Mouse (Mus musculus): ENCODE results near the gene Ky. TPM values are rescaled to one million over a fixed set of nuclear protein-coding genes. Genes with fewer than 3 reads are reported as not detected.

Gene Ky
- total and polyA plus RNA-seq, 3 experiments, result not detected

DNA sequence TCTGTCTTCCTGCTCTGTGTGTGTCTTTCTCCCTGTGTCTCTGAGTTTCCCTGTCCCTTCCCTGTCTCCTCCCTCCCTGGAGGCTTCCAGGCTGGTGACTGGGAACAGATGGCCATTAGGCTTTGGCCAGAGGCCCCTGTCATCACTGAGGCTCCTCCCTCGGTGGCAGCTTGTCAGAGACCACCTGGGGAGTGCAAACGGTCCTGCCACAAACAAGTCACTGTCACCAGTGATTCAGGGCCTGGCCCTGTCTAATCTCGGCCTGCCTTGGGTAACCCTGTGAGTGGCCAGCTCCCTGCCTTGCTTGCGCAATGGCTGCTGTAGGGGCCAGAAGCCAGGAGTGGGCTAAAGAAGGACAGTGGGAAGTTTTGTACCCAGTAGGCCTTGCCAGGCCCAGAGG is 12.5 kb upstream of the Ky start:
- Histone ChIP-seq H3K9ac (ENCODE audit: insufficient read depth, low read depth) (no peak overlapping the region), H3K79me2 (replicated peaks; ENCODE audit: control insufficient read depth, extremely low read depth, insufficient read depth, poor library complexity, severe bottlenecking) (no peaks in the 10 kb centered on the region), H3K9me3 (replicated peaks; ENCODE audit: low read length) (peaks cover 67% of the 10 kb centered on the region), H3K27ac (ENCODE audit: insufficient read depth, low read depth) (no peak overlapping the region), H3K36me3 (replicated peaks in 1 of 2; ENCODE audit: control insufficient read depth in 1 of 2, insufficient read depth in 1 of 2, low read length in 1 of 2) (no peaks in the 10 kb centered on the region), H3K27me3 (replicated peaks) (peaks cover 1% of the 10 kb centered on the region), H3K4me3 (replicated peaks in 1 of 3; ENCODE audit: low read depth in 2 of 3, low read length in 2 of 3, poor library complexity in 1 of 3) (no peak overlapping the region), H3K4me1 (ENCODE audit: control insufficient read depth in 1 of 2, insufficient read depth in 2 of 2) (no peaks in the 10 kb centered on the region), H3K4me2 (ENCODE audit: insufficient read depth, low read depth, poor library complexity, severe bottlenecking) (no peak overlapping the region)
- dilution Hi-C loops (cut with MboI; ENCODE audit: extremely low pct_ligation_motif_present, extremely low pct_unique_long_range_greater_than_20kb, low sequenced_read_pairs), result no loop called here
- in situ Hi-C loops (cut with MboI; ENCODE audit: low pct_ligation_motif_present, low pct_unique_long_range_greater_than_20kb, low sequenced_read_pairs), result no loop called here
- no peak for TF ChIP-seq MAFK (IDR thresholded peaks at IDR 0.05; ENCODE audit: insufficient replicate concordance, low read length)
- no peak for TF ChIP-seq GABPA (IDR thresholded peaks at IDR 0.05; ENCODE audit: insufficient replicate concordance, low read depth, low read length)
- no peak for TF ChIP-seq TCF12 (IDR thresholded peaks at IDR 0.05; ENCODE audit: low read depth, low read length)
- no peak for TF ChIP-seq MAZ (IDR thresholded peaks at IDR 0.05; ENCODE audit: low read depth, low read length)
- no peak for TF ChIP-seq TBP (conservative IDR thresholded peaks at IDR 0.05; ENCODE audit: low read depth, low read length)
- TF ChIP-seq ZNF384 (IDR thresholded peaks at IDR 0.05; ENCODE audit: low read depth, low read length), result no peak
- TF ChIP-seq CTCF (conservative IDR thresholded peaks at IDR 0.05 in 1 of 2, IDR thresholded peaks at IDR 0.05 in 1 of 2; ENCODE audit: low read depth in 2 of 2, low read length in 2 of 2), result no peak
- no peak for TF ChIP-seq EP300 (IDR thresholded peaks at IDR 0.05; ENCODE audit: low read length)
- DNase-seq (ENCODE audit: extremely low read depth), result no peak

DNA sequence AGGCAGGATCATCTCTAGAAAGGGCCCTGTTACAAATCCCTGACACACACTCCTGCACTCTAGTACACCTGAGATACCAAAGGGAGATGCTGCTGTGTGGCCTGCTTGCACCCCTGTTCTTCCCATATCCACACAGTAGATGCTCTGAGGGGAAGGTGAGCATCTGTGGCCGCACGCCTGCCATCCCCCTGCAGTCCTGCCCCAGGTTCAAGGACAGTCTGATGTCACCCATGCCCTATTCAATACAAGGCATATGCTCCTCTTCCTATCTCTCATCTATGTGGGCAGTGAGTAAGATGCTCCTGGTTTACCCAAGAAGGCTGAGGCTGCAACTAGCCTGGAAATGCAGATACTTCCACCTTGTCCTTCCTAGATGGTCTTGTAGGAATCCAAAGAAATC is 11.6 kb upstream of the Ky start:
- Histone ChIP-seq H3K9ac (ENCODE audit: insufficient read depth, low read depth) (no peak overlapping the region), H3K9me3 (replicated peaks; ENCODE audit: low read length) (peaks cover 67% of the 10 kb centered on the region), H3K4me3 (replicated peaks in 1 of 3; ENCODE audit: low read depth in 2 of 3, low read length in 2 of 3, poor library complexity in 1 of 3) (no peak overlapping the region), H3K27me3 (replicated peaks) (peaks cover 1% of the 10 kb centered on the region), H3K4me2 (ENCODE audit: insufficient read depth, low read depth, poor library complexity, severe bottlenecking) (no peak overlapping the region), H3K36me3 (replicated peaks in 1 of 2; ENCODE audit: control insufficient read depth in 1 of 2, insufficient read depth in 1 of 2, low read length in 1 of 2) (no peaks in the 10 kb centered on the region), H3K4me1 (ENCODE audit: control insufficient read depth in 1 of 2, insufficient read depth in 2 of 2) (no peaks in the 10 kb centered on the region), H3K79me2 (replicated peaks; ENCODE audit: control insufficient read depth, extremely low read depth, insufficient read depth, poor library complexity, severe bottlenecking) (no peaks in the 10 kb centered on the region), H3K27ac (ENCODE audit: insufficient read depth, low read depth) (no peak overlapping the region)
- dilution Hi-C loops (cut with MboI; ENCODE audit: extremely low pct_ligation_motif_present, extremely low pct_unique_long_range_greater_than_20kb, low sequenced_read_pairs), result no loop called here
- in situ Hi-C loops (cut with MboI; ENCODE audit: low pct_ligation_motif_present, low pct_unique_long_range_greater_than_20kb, low sequenced_read_pairs), result no loop called here
- TF ChIP-seq RCOR1 (conservative IDR thresholded peaks at IDR 0.05; ENCODE audit: low read depth, low read length), result no peak
- no peak for TF ChIP-seq KAT2A (IDR thresholded peaks at IDR 0.05; ENCODE audit: insufficient replicate concordance, low read length)
- DNase-seq (ENCODE audit: extremely low read depth), result no peak

DNA sequence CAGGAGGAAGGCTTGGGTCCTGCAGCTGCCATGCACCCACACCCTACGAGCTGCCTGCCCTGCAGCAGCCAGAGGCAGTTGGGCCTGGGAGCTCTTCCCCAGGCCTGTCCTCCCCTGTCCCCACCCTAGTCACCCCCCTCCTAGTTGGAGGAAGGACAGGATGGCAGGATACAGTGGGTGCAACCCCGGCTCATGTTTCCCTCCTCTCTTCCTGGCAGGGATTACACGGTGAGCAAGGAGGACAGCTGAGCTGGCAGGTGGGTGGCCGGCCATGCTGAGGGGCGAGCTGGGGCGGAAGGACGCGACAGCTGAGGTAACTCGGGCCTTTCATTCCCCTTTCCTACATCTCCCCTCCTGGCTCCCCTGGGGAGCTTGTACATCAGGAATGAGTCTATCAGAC is 11.1 kb upstream of the Ky start:
- dilution Hi-C loops (cut with MboI; ENCODE audit: extremely low pct_ligation_motif_present, extremely low pct_unique_long_range_greater_than_20kb, low sequenced_read_pairs) (no loop called here), in situ Hi-C loops (cut with MboI; ENCODE audit: low pct_ligation_motif_present, low pct_unique_long_range_greater_than_20kb, low sequenced_read_pairs) (no loop called here)
- no peak for DNase-seq (ENCODE audit: extremely low read depth)
- Histone ChIP-seq H3K36me3 (replicated peaks in 1 of 2; ENCODE audit: control insufficient read depth in 1 of 2, insufficient read depth in 1 of 2, low read length in 1 of 2) (no peaks in the 10 kb centered on the region), H3K27me3 (replicated peaks) (peaks cover 1% of the 10 kb centered on the region), H3K9me3 (replicated peaks; ENCODE audit: low read length) (peaks cover 69% of the 10 kb centered on the region), H3K4me1 (ENCODE audit: control insufficient read depth in 1 of 2, insufficient read depth in 2 of 2) (no peaks in the 10 kb centered on the region), H3K4me3 (replicated peaks in 1 of 3; ENCODE audit: low read depth in 2 of 3, low read length in 2 of 3, poor library complexity in 1 of 3) (no peak overlapping the region), H3K79me2 (replicated peaks; ENCODE audit: control insufficient read depth, extremely low read depth, insufficient read depth, poor library complexity, severe bottlenecking) (no peaks in the 10 kb centered on the region), H3K9ac (ENCODE audit: insufficient read depth, low read depth) (no peak overlapping the region), H3K27ac (ENCODE audit: insufficient read depth, low read depth) (no peak overlapping the region), H3K4me2 (ENCODE audit: insufficient read depth, low read depth, poor library complexity, severe bottlenecking) (no peak overlapping the region)
- TF ChIP-seq CTCF (conservative IDR thresholded peaks at IDR 0.05 in 1 of 2, IDR thresholded peaks at IDR 0.05 in 1 of 2; ENCODE audit: low read depth in 2 of 2, low read length in 2 of 2) (no peak), ZC3H11A (IDR thresholded peaks at IDR 0.05; ENCODE audit: low read depth, low read length) (no peak), ELF1 (IDR thresholded peaks at IDR 0.05; ENCODE audit: low read depth, low read length) (no peak), SMC3 (IDR thresholded peaks at IDR 0.05; ENCODE audit: low read depth, low read length) (no peak), MEF2A (IDR thresholded peaks at IDR 0.05; ENCODE audit: borderline replicate concordance, low read depth, low read length) (no peak), KAT2A (IDR thresholded peaks at IDR 0.05; ENCODE audit: insufficient replicate concordance, low read length) (no peak), TCF12 (IDR thresholded peaks at IDR 0.05; ENCODE audit: low read depth, low read length) (no peak), SIN3A (IDR thresholded peaks at IDR 0.05; ENCODE audit: low read length) (no peak), POLR2AphosphoS2 (IDR thresholded peaks at IDR 0.05; ENCODE audit: low read depth, low read length) (no peak), GABPA (IDR thresholded peaks at IDR 0.05; ENCODE audit: insufficient replicate concordance, low read depth, low read length) (no peak), POLR2A (IDR thresholded peaks at IDR 0.05; ENCODE audit: low read depth, low read length) (no peak), JUN (IDR thresholded peaks at IDR 0.05; ENCODE audit: insufficient read depth, low read depth, low read length) (no peak), ZMIZ1 (IDR thresholded peaks at IDR 0.05; ENCODE audit: low read depth, low read length) (no peak), RCOR1 (conservative IDR thresholded peaks at IDR 0.05; ENCODE audit: low read depth, low read length) (no peak), CHD1 (IDR thresholded peaks at IDR 0.05; ENCODE audit: low read depth, low read length) (no peak), ETS1 (conservative IDR thresholded peaks at IDR 0.05; ENCODE audit: low read depth, low read length) (no peak), JUND (conservative IDR thresholded peaks at IDR 0.05; ENCODE audit: low read depth, low read length) (no peak)

Data from CH12.LX (cell line).